Comparison of ENCODE assay signal across 38 mouse cellular contexts in genomic region chr6:43363291-43363820, GRCm38 (mm10). TPM values are rescaled to one million over a fixed set of nuclear protein-coding genes. Genes with fewer than 3 reads are reported as not detected.
"Had no signal": no experiment of that assay in that cellular context is flagged by ENCODE, and none has a peak within 500 bp of the region (broad histone marks: within the 10 kb centered on the region; RNA-seq: fewer than 3 reads in every experiment).

No protein-coding gene starts in this region.

- DNase-seq: gastrocnemius, adult 2 months; gastrocnemius, postnatal 10 days; gastrocnemius, postnatal 25 days; heart, adult 18-20 months; heart, postnatal 14 days; heart, postnatal 36 days; kidney, adult 8-10 months; kidney, postnatal 10 days; kidney, postnatal 25 days; kidney, postnatal 4 days; left cerebral cortex, postnatal 4 days had no signal

- ATAC-seq: forebrain, embryonic 16.5 days; hindbrain, embryonic 16.5 days; inflammation-experienced regulatory T-cells, adult 6 months; intestine, embryonic 15.5 days; intestine, postnatal 0 days; liver, embryonic 12.5 days had no signal

- H3K27ac ChIP-seq: gastrocnemius, adult 2 months; heart, embryonic 13.5 days; heart, embryonic 15.5 days; hindbrain, embryonic 10.5 days; hindbrain, embryonic 12.5 days; hindbrain, embryonic 14.5 days; intestine, embryonic 15.5 days; left cerebral cortex, adult 2 months; limb, embryonic 13.5 days; limb, embryonic 15.5 days; liver, embryonic 12.5 days; liver, embryonic 14.5 days had no signal

- H3K27me3 ChIP-seq: heart, embryonic 13.5 days; heart, embryonic 15.5 days; hindbrain, embryonic 12.5 days; intestine, embryonic 15.5 days; limb, embryonic 15.5 days; liver, embryonic 12.5 days had no signal

- H3K4me3 ChIP-seq: gastrocnemius, adult 2 months; heart, embryonic 13.5 days; heart, embryonic 15.5 days; hindbrain, embryonic 10.5 days; hindbrain, embryonic 12.5 days; intestine, embryonic 15.5 days; left cerebral cortex, adult 2 months; limb, embryonic 13.5 days; limb, embryonic 15.5 days; liver, embryonic 12.5 days had no signal

- H3K36me3 ChIP-seq: heart, embryonic 13.5 days; heart, embryonic 15.5 days; hindbrain, embryonic 10.5 days; hindbrain, embryonic 12.5 days; intestine, embryonic 15.5 days; limb, embryonic 13.5 days; limb, embryonic 15.5 days; liver, embryonic 12.5 days had no signal

- H3K4me1 ChIP-seq: heart, embryonic 15.5 days; intestine, embryonic 15.5 days; liver, embryonic 12.5 days had no signal

RNA-seq across cellular contexts. Expression of gene Nobox, which starts 54.0 kb away (rescaled TPM):
- total RNA-seq: gastrocnemius, adult 2 months; gastrocnemius, postnatal 10 days; gastrocnemius, postnatal 25 days; gastrocnemius, postnatal 4 days; granulocyte monocyte progenitor cell, adult 5-6 weeks; heart, adult 18-20 months; heart, postnatal 14 days; heart, postnatal 36 days; layer of hippocampus, adult 18-20 months; layer of hippocampus, adult 8-10 months; layer of hippocampus, postnatal 10 days; left cerebral cortex, adult 2 months; left cerebral cortex, postnatal 25 days; left cerebral cortex, postnatal 4 days; liver, adult 2 months had no signal
- polyA plus RNA-seq: forebrain, embryonic 16.5 days; heart, embryonic 11.5 days; heart, embryonic 13.5 days; heart, embryonic 15.5 days; heart, postnatal 0 days; hindbrain, embryonic 10.5 days; hindbrain, embryonic 12.5 days; hindbrain, embryonic 14.5 days; hindbrain, embryonic 16.5 days; inflammation-experienced regulatory T-cells, adult 6 months; intestine, embryonic 15.5 days; intestine, postnatal 0 days; kidney, embryonic 14.5 days; limb, embryonic 11.5 days; limb, embryonic 13.5 days; limb, embryonic 15.5 days; liver, embryonic 12.5 days; liver, embryonic 16.5 days had no signal
